28 mouse cellular contexts compared by ENCODE assay signal in genomic region chr2:79206191-79206755, GRCm38 (mm10). TPM values are rescaled to one million over a fixed set of nuclear protein-coding genes. Genes with fewer than 3 reads are reported as not detected.
DNase-seq lines count a peak whose midpoint lies in the region; ATAC-seq and TF ChIP-seq lines count a peak whose summit lies in the region.
"Had no signal": no experiment of that assay in that cellular context is flagged by ENCODE, and none has a peak within 500 bp of the region (broad histone marks: within the 10 kb centered on the region; RNA-seq: fewer than 3 reads in every experiment).

No protein-coding gene starts in this region.

- no peak for TF ChIP-seq CTCF in left cerebral cortex, adult 2 months (IDR thresholded peaks at IDR 0.05)

- no peak overlapping the region for H3K4me3 ChIP-seq in limb, embryonic 11.5 days (ENCODE audit: low read depth, low read length)
- no peak overlapping the region for H3K4me3 ChIP-seq in limb, embryonic 10.5 days
- H3K4me3 ChIP-seq in macrophage (ENCODE audit: inconsistent target): no peak overlapping the region
- no peak overlapping the region for H3K4me3 ChIP-seq in left cerebral cortex, adult 2 months
- H3K4me3 ChIP-seq: hindbrain, embryonic 13.5 days; myocyte; neural tube, embryonic 12.5 days had no signal

- peaks cover 9% of the 10 kb centered on the region; the same call in 1 of the 2 replicates for H3K4me1 ChIP-seq in limb, embryonic 11.5 days (ENCODE audit: control insufficient read depth, insufficient read depth, low read length)
- peaks cover 26% of the 10 kb centered on the region for H3K4me1 ChIP-seq in limb, embryonic 10.5 days
- H3K4me1 ChIP-seq: hindbrain, embryonic 13.5 days; neural tube, embryonic 12.5 days had no signal

- H3K27ac ChIP-seq in limb, embryonic 11.5 days (replicated peaks; ENCODE audit: low read depth, low read length): no peak overlapping the region
- no peak overlapping the region for H3K27ac ChIP-seq in limb, embryonic 10.5 days
- peak overlapping the region; percentile 58 for H3K27ac ChIP-seq in macrophage
- no peak overlapping the region for H3K27ac ChIP-seq in left cerebral cortex, adult 2 months
- H3K27ac ChIP-seq: hindbrain, embryonic 13.5 days; neural tube, embryonic 12.5 days; stomach, postnatal 0 days had no signal

- H3K27me3 ChIP-seq in limb, embryonic 11.5 days (ENCODE audit: control insufficient read depth, insufficient read depth, low read length): no peaks in the 10 kb centered on the region
- H3K27me3 ChIP-seq in limb, embryonic 10.5 days (ENCODE audit: low read depth, poor library complexity, severe bottlenecking): peaks cover 19% of the 10 kb centered on the region; the same call in 1 of the 2 replicates
- H3K27me3 ChIP-seq: hindbrain, embryonic 13.5 days; neural tube, embryonic 12.5 days had no signal

- H3K36me3 ChIP-seq in limb, embryonic 11.5 days (ENCODE audit: control insufficient read depth, insufficient read depth, low read length): no peaks in the 10 kb centered on the region
- no peaks in the 10 kb centered on the region for H3K36me3 ChIP-seq in limb, embryonic 10.5 days
- H3K36me3 ChIP-seq in macrophage (ENCODE audit: inconsistent target): no peaks in the 10 kb centered on the region
- H3K36me3 ChIP-seq: hindbrain, embryonic 13.5 days; neural tube, embryonic 12.5 days had no signal

- no peak overlapping the region for H3K4me2 ChIP-seq in limb, embryonic 11.5 days (ENCODE audit: low read depth, severe bottlenecking)
- H3K4me2 ChIP-seq: heart, embryonic 11.5 days; hindbrain, embryonic 13.5 days; liver, embryonic 11.5 days; neural tube, embryonic 12.5 days had no signal

- DNase-seq in limb, embryonic 11.5 days (ENCODE audit: low spot score): no peak
- no peak for DNase-seq in limb, embryonic 10.5 days (ENCODE audit: low spot score)
- no peak for DNase-seq in ovary, adult 18-20 months (ENCODE audit: low spot score)
- no peak for DNase-seq in right cerebral cortex, postnatal 14 days
- no peak for DNase-seq in left cerebral cortex, adult 2 months (ENCODE audit: extremely low spot score in 1 of 2, low spot score in 2 of 2)
- DNase-seq: adrenal gland, postnatal 25 days; cerebellum, adult 18-20 months; cerebellum, postnatal 10 days; gastrocnemius, postnatal 25 days; heart, adult 18-20 months; heart, postnatal 36 days; kidney, postnatal 25 days; left cerebral cortex, postnatal 4 days; lung, postnatal 36 days; spleen, adult 18-20 months; thymus, adult 18-20 months; thymus, postnatal 36 days had no signal

- H3K79me2 ChIP-seq in macrophage (ENCODE audit: inconsistent target): no peaks in the 10 kb centered on the region

- H3K9ac ChIP-seq in limb, embryonic 11.5 days (ENCODE audit: low read length): no peak overlapping the region
- H3K9ac ChIP-seq: hindbrain, embryonic 13.5 days; neural tube, embryonic 12.5 days had no signal

- WGBS in limb, embryonic 11.5 days: 21% methylated on average over 4 of the region's 4 CpGs
- WGBS in limb, embryonic 10.5 days: 33% methylated on average over 4 of the region's 4 CpGs
- WGBS in macrophage (ENCODE audit: missing documents): 13% methylated on average over 4 of the region's 4 CpGs

- ATAC-seq in limb, embryonic 11.5 days (ENCODE audit: insufficient number of reproducible peaks, low FRiP score, low TSS enrichment, low read depth): peak; percentile 73; the same call in 1 of the 2 replicates
- ATAC-seq in common myeloid progenitor, adult 5-6 weeks (replicated peaks; ENCODE audit: low read depth, poor library complexity, severe bottlenecking): peak; percentile 80
- ATAC-seq: forebrain, embryonic 14.5 days; intestine, postnatal 0 days; midbrain, embryonic 16.5 days had no signal

- H3K9me3 ChIP-seq in limb, embryonic 11.5 days (ENCODE audit: control insufficient read depth, low read length): no peaks in the 10 kb centered on the region
- no peaks in the 10 kb centered on the region for H3K9me3 ChIP-seq in limb, embryonic 10.5 days (replicated peaks)
- H3K9me3 ChIP-seq: hindbrain, embryonic 13.5 days; neural tube, embryonic 12.5 days had no signal

- intact Hi-C loops in left cerebral cortex, adult 2 months (cut with DNase I): no loop called here

RNA-seq across cellular contexts. Expression of gene Itga4, which starts 49.0 kb away (rescaled TPM):
- 7.8 and 8.6 TPM in 2 replicates for polyA plus RNA-seq in limb, embryonic 11.5 days (2014; fragmentation: Nextera tagmentation; extraction: Ambion mirVana)
- polyA plus RNA-seq in limb, embryonic 10.5 days (2016; fragmentation: Nextera tagmentation; extraction: Ambion mirVana): 3.7 and 5.2 TPM in 2 replicates
- total RNA-seq in common myeloid progenitor, adult 5-6 weeks (2017): 180 and 192 TPM in 2 replicates
- total RNA-seq in macrophage (2018; cell fraction: chromatin; rRNA removed): 1,000 to 10,000 TPM in 4 of 26 experiments, 100 to 1,000 TPM in 22; 348 to 1,363 (median 744) TPM
- total RNA-seq in macrophage (2018; cell fraction: cytosol; rRNA removed): 100 to 1,000 TPM in 17 of 26 experiments, 10 to 100 TPM in 9; 59.1 to 178 (median 108) TPM
- total RNA-seq in macrophage (2018; cell fraction: nucleus; rRNA removed): 100 to 1,000 TPM; 212 to 623 (median 449) TPM
- 37.5 to 78.1 TPM (median 68.0 TPM) in 3 replicates for polyA plus RNA-seq in macrophage (2018)
- 10 to 100 TPM; 10.6 to 11.2 TPM for total RNA-seq in left cerebral cortex, adult 2 months (2021)
